Mouse (Mus musculus) hindbrain, embryonic 14.5 days (tissue): ENCODE data around the gene Lefty2. TPM values are rescaled to one million over a fixed set of nuclear protein-coding genes. Genes with fewer than 3 reads are reported as not detected.
"Not testable (repeated sequence)": the region's sequence is repeated elsewhere in the genome, so short reads cannot be mapped to it uniquely, and the experiment has no call there.

ENCODE experiments used
- ATAC-seq: fragments of 200-750 bp; cut with Nextera tagmentation; 2 replicates; pipeline ENCODE4 v1.8.0; 2017; ENCODE audit warnings: moderate number of reproducible peaks, mild to moderate bottlenecking, moderate TSS enrichment, moderate library complexity; ENCODE audit not compliant: low FRiP score
- DNase-seq: peaks from one replicate; pipeline ENCODE4 v3.0.0-alpha.2; 2015; ENCODE audit warnings: low spot score
- H3K27ac ChIP-seq: fragments of 300-500 bp; sonication (generic); 2 replicates; pipeline ENCODE4 v1.5.1; 2014; ENCODE audit warnings: mild to moderate bottlenecking, moderate library complexity
- H3K27me3 ChIP-seq: fragments of 300-500 bp; sonication (generic); 2 replicates; pipeline ENCODE4 v1.6.1; 2014; ENCODE audit warnings: mild to moderate bottlenecking, low read length, mixed read lengths; ENCODE audit not compliant: control insufficient read depth, insufficient read depth
- H3K36me3 ChIP-seq: fragments of 300-500 bp; sonication (generic); replicated peaks from 2 replicates; pipeline ENCODE4 v1.6.1; 2014; ENCODE audit not compliant: control insufficient read depth, insufficient read depth
- H3K4me1 ChIP-seq: fragments of 300-500 bp; sonication (generic); replicated peaks from 2 replicates; pipeline ENCODE4 v1.6.1; 2014; ENCODE audit warnings: antibody characterized with exemption, low read length, mixed read lengths; ENCODE audit not compliant: control insufficient read depth, insufficient read depth
- H3K4me2 ChIP-seq: fragments of 300-500 bp; sonication (generic); replicated peaks from 2 replicates; pipeline ENCODE4 v1.6.1; 2014; ENCODE audit warnings: mild to moderate bottlenecking, moderate library complexity
- H3K4me3 ChIP-seq: fragments of 300-500 bp; sonication (generic); replicated peaks from 2 replicates; pipeline ENCODE4 v1.5.1; 2014; ENCODE audit warnings: mild to moderate bottlenecking, low read length
- H3K9ac ChIP-seq: fragments of 300-500 bp; sonication (generic); 2 replicates; pipeline ENCODE4 v1.6.1; 2014
- H3K9me3 ChIP-seq: fragments of 300-500 bp; sonication (generic); 2 replicates; pipeline ENCODE4 v1.6.1; 2016; ENCODE audit warnings: low read length; ENCODE audit not compliant: control insufficient read depth
- WGBS: fragments of 180-500 bp; shearing (Covaris S2); extraction: QIAGEN DNeasy Blood & Tissue Kit; methylation state at CpG from one replicate; pipeline ENCODE4 v1.1.7; 2014; 5-methylcytosine and 5-hydroxymethylcytosine counted together
- polyA plus RNA-seq: library from polyadenylated mRNA; unstranded; fragments of >200 nt; fragmentation: Nextera tagmentation; extraction: Ambion mirVana; gene quantifications from 2 replicates; pipeline ENCODE4 v1.2.1, GENCODE M21; 2014

Gene Lefty2
- polyA plus RNA-seq, 1 experiment from 2014 or later: 1.5 TPM

GRCm38 (mm10) chr1:180938781-180939180 lies 45.9 kb downstream of the Lefty2 start:
- not testable (repeated sequence) for H3K4me2 ChIP-seq, H3K36me3 ChIP-seq, H3K4me1 ChIP-seq, ATAC-seq, H3K27ac ChIP-seq, H3K9ac ChIP-seq, H3K9me3 ChIP-seq, H3K4me3 ChIP-seq, DNase-seq
- 78% methylated on average over 2 of the region's 2 CpGs for WGBS
- peaks cover 83% of the 10 kb centered on the region for H3K27me3 ChIP-seq

DNA sequence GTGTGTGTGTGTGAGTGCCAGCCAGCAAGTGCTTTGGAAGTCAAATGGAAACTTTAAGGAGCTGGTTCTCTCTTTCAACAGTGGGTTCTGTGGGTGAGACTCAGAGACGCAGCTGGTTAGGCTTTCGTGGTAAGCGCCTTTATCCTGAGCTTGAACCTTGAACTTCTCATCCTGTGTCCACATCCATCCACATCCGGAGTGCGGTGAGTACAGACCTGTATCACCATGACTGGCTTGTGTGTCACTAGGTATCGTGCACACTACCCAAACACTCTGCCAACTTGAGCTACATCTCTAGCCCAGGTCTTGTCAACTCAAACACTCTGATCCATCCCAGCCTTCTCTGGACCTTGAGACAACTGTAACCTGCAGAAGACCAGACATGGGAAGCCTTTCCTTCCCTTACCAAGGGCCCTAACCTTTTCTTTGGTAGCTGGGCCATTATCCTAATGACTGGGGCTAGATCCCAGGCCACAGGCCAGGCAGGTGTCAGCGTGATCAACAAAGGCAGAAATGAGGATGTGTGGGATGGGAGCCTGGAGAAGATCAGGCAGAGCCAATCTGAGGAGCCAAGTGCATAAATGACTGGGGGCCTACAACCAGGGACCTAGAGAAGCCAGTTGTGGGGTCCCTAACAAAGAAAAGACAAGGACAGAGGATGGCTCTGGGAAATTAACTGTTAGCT lies 48.0 kb downstream of the Lefty2 start:
- H3K27ac ChIP-seq: no peak overlapping the region
- no peaks in the 10 kb centered on the region for H3K9me3 ChIP-seq
- no peak for ATAC-seq
- WGBS: 87% methylated on average over 7 of the region's 7 CpGs
- peaks cover 9% of the 10 kb centered on the region; the same call in 1 of the 2 replicates for H3K4me1 ChIP-seq
- H3K4me3 ChIP-seq: no peak overlapping the region
- no peak overlapping the region for H3K4me2 ChIP-seq
- DNase-seq: no peak
- peaks cover 70% of the 10 kb centered on the region for H3K27me3 ChIP-seq
- no peaks in the 10 kb centered on the region for H3K36me3 ChIP-seq
- no peak overlapping the region for H3K9ac ChIP-seq

DNA sequence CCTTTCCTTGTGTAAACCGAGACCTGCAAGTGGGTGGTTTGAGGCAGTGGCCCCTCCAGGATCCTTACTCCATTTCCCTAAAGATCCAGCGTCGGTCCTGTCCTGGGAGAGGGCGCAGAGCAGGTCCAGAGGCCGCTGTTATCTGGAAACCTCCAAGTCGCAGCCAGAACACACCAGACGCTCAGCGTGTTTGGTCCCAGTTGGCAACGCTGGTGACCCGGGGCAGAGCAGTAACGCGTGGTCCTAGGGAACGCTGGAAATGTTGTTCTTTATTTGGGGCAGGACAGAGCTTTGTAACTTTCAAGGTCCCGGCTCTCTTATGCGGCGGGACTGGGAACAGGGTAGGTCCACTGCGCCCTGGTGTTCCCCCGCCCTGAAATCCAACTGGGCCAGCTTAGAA lies 48.8 kb downstream of the Lefty2 start:
- H3K4me2 ChIP-seq: peak overlapping the region; percentile 96
- WGBS: 3% methylated on average over 18 of the region's 18 CpGs
- H3K4me1 ChIP-seq: peaks cover 9% of the 10 kb centered on the region; the same call in 1 of the 2 replicates
- peak overlapping the region; percentile 62 for H3K4me3 ChIP-seq
- peaks cover 62% of the 10 kb centered on the region for H3K27me3 ChIP-seq
- H3K9me3 ChIP-seq: no peaks in the 10 kb centered on the region
- H3K36me3 ChIP-seq: no peaks in the 10 kb centered on the region
- DNase-seq (no peak), ATAC-seq (no peak)
- H3K27ac ChIP-seq: no peak overlapping the region
- H3K9ac ChIP-seq: peak overlapping the region; percentile 53

- Histone ChIP-seq H3K36me3 (no peaks in the 10 kb centered on the region), H3K27ac (no peak within 1 kb of the TSS), H3K9me3 (no peaks in the 10 kb centered on the region), H3K4me2 (peak within 1 kb of the TSS; percentile 96), H3K4me3 (peak within 1 kb of the TSS; percentile 62), H3K9ac (peak within 1 kb of the TSS; percentile 53), H3K4me1 (peaks cover 9% of the 10 kb centered on the region; the same call in 1 of the 2 replicates), H3K27me3 (peaks cover 56% of the 10 kb centered on the region)
- WGBS: under 1% methylated on average over 68 of the region's 73 CpGs
- ATAC-seq (peak; percentile 49; the same call in 1 of the 2 replicates), DNase-seq (peak; percentile 45)
Observed at GRCm38 (mm10) chr1:180942166-180943031, 49.5 kb downstream of the Lefty2 start, which contains the start of gene Tmem63a. Gene Tmem63a (plus strand): TSS chr1:180942344.

DNA sequence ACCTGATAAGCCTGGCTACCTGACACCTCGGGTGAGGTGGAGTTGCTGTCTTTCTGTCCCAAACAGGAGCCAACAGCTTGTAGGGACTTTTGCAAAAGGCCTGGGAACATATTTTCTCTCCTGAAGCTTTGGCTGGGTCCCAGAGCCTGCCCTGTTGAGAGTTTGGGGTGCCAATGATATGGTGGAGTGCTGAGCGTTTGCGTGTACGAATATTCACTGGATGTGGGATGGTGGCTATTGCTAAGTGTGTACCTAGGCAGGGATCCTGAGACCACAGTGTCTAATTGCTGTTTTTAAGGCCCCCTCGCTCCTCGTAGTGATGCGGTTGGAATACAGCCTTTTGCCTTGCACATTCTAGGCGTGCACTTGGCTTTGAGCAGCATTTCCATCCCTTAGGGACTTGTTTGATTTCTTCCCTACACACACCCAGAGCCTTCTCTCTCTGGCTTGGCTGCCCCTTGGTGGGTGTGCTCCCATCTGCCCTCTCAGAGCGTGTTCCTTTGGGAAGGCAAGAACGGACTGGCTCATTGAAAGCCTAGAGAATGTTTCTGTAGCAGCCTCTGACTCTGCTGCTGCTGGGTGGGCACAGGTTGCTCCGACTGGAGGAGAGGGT lies 50.2 kb downstream of the Lefty2 start:
- H3K36me3 ChIP-seq: no peaks in the 10 kb centered on the region
- peak overlapping the region; percentile 96 for H3K4me2 ChIP-seq
- 48% methylated on average over 11 of the region's 11 CpGs for WGBS
- ATAC-seq: no peak
- no peak for DNase-seq
- H3K27me3 ChIP-seq: peaks cover 48% of the 10 kb centered on the region
- H3K9ac ChIP-seq: peak overlapping the region; percentile 53; the same call in 1 of the 2 replicates
- H3K27ac ChIP-seq: no peak overlapping the region
- H3K9me3 ChIP-seq: no peaks in the 10 kb centered on the region
- peak overlapping the region; percentile 62 for H3K4me3 ChIP-seq
- peaks cover 9% of the 10 kb centered on the region; the same call in 1 of the 2 replicates for H3K4me1 ChIP-seq

- H3K36me3 ChIP-seq: no peaks in the 10 kb centered on the region
- ATAC-seq (no peak), DNase-seq (no peak)
- H3K4me1 ChIP-seq: peaks cover 9% of the 10 kb centered on the region; the same call in 1 of the 2 replicates
- H3K9ac ChIP-seq: no peak overlapping the region
- no peak overlapping the region for H3K4me3 ChIP-seq
- 64% methylated on average over 1 of the region's 1 CpGs for WGBS
- H3K9me3 ChIP-seq: no peaks in the 10 kb centered on the region
- no peak overlapping the region for H3K27ac ChIP-seq
- no peak overlapping the region for H3K4me2 ChIP-seq
- peaks cover 44% of the 10 kb centered on the region for H3K27me3 ChIP-seq
Observed at GRCm38 (mm10) chr1:180943896-180944295, 51.0 kb downstream of the Lefty2 start.

DNA sequence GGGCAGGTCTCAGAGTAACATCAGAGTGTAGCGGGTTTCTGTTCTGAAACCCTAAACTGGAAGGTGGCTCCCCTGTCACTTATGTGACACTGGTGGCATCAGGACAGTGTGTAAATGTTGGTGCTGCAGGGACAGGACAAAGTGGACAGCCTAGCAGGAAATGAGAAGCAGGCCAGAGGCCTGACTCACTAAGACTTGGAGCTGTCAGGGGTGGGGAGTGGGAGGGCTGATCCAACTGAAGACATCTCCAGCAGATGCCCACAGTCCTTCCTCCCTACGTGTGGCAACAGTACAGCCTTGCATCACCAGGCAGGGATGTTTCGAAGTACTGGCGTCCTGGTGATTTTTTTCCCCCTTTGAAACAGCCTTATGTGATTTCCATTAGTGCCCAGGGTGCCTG lies 51.6 kb downstream of the Lefty2 start:
- Histone ChIP-seq H3K4me2 (no peak overlapping the region), H3K27me3 (peaks cover 44% of the 10 kb centered on the region), H3K36me3 (no peaks in the 10 kb centered on the region), H3K9me3 (no peaks in the 10 kb centered on the region), H3K9ac (no peak overlapping the region), H3K4me3 (no peak overlapping the region), H3K27ac (no peak overlapping the region), H3K4me1 (peaks cover 9% of the 10 kb centered on the region; the same call in 1 of the 2 replicates)
- ATAC-seq: no peak
- DNase-seq: no peak
- WGBS: 80% methylated on average over 4 of the region's 4 CpGs

GRCm38 (mm10) chr1:180945001-180945980 lies 52.4 kb downstream of the Lefty2 start:
- H3K27ac ChIP-seq: no peak overlapping the region
- H3K4me3 ChIP-seq: no peak overlapping the region
- peaks cover 43% of the 10 kb centered on the region for H3K27me3 ChIP-seq
- H3K9me3 ChIP-seq: no peaks in the 10 kb centered on the region
- 29% methylated on average over 20 of the region's 20 CpGs for WGBS
- peak overlapping the region; percentile 25 for H3K4me2 ChIP-seq
- H3K9ac ChIP-seq: no peak overlapping the region; the same call in 1 of the 2 replicates
- no peak for DNase-seq
- ATAC-seq: peak; percentile 34; the same call in 1 of the 2 replicates
- H3K36me3 ChIP-seq: no peaks in the 10 kb centered on the region
- peaks cover 9% of the 10 kb centered on the region; the same call in 1 of the 2 replicates for H3K4me1 ChIP-seq
